Mouse (Mus musculus) embryonic facial prominence, embryonic 12.5 days (tissue): ENCODE data around the gene Hist1h3e. TPM values are rescaled to one million over a fixed set of nuclear protein-coding genes. Genes with fewer than 3 reads are reported as not detected.
"Not testable (repeated sequence)": the region's sequence is repeated elsewhere in the genome, so short reads cannot be mapped to it uniquely, and the experiment has no call there.

Source experiments
- ATAC-seq: fragments of 200-750 bp; cut with Nextera tagmentation; 2 replicates; pipeline ENCODE4 v1.8.0; 2017; ENCODE audit not compliant: insufficient number of reproducible peaks, insufficient read depth, low FRiP score, low TSS enrichment
- H3K27ac ChIP-seq: fragments of 300-500 bp; sonication (generic); 2 replicates; pipeline ENCODE4 v1.5.1; 2016; ENCODE audit warnings: mild to moderate bottlenecking
- H3K27me3 ChIP-seq: fragments of 300-500 bp; sonication (generic); 2 replicates; pipeline ENCODE4 v1.6.1; 2016; ENCODE audit warnings: mild to moderate bottlenecking, moderate library complexity
- H3K36me3 ChIP-seq: fragments of 300-500 bp; sonication (generic); 2 replicates; pipeline ENCODE4 v1.6.1; 2016; ENCODE audit warnings: mild to moderate bottlenecking
- H3K4me1 ChIP-seq: fragments of 300-500 bp; sonication (generic); 2 replicates; pipeline ENCODE4 v1.6.1; 2016
- H3K4me2 ChIP-seq: fragments of 300-500 bp; sonication (generic); replicated peaks from 2 replicates; pipeline ENCODE4 v1.6.1; 2016; ENCODE audit warnings: mild to moderate bottlenecking, moderate library complexity
- H3K4me3 ChIP-seq: fragments of 300-500 bp; sonication (generic); 2 replicates; pipeline ENCODE4 v1.5.1; 2016; ENCODE audit warnings: mild to moderate bottlenecking
- H3K9ac ChIP-seq: fragments of 300-500 bp; sonication (generic); 2 replicates; pipeline ENCODE4 v1.6.1; 2016; ENCODE audit warnings: mild to moderate bottlenecking, moderate library complexity
- H3K9me3 ChIP-seq: fragments of 300-500 bp; sonication (generic); 2 replicates; pipeline ENCODE4 v1.6.1; 2016; ENCODE audit warnings: mild to moderate bottlenecking, moderate library complexity
- WGBS: fragments of 180-500 bp; shearing (Covaris S2); methylation state at CpG from one replicate; pipeline ENCODE4 v1.1.7; 2016; 5-methylcytosine and 5-hydroxymethylcytosine counted together
- polyA plus RNA-seq: library from polyadenylated mRNA; unstranded; fragments of >200 nt; fragmentation: Nextera tagmentation; extraction: Ambion mirVana; gene quantifications from 2 replicates; pipeline ENCODE4 v1.2.1, GENCODE M21; 2016

Gene Hist1h3e
- polyA plus RNA-seq, 1 experiment from 2014 or later, result 9.5 TPM

GRCm38 (mm10) chr13:23581408-23582218 is 19.4 kb upstream of the Hist1h3e start, which contains the start of gene Hist1h4d:
Gene Hist1h4d, plus strand, starts transcription at chr13:23581598.
- H3K4me1 ChIP-seq, result peaks cover 28% of the 10 kb centered on the region
- no peaks in the 10 kb centered on the region for H3K9me3 ChIP-seq
- H3K9ac ChIP-seq, result peak within 1 kb of the TSS; percentile 73
- H3K27me3 ChIP-seq, result no peaks in the 10 kb centered on the region
- under 1% methylated on average over 43 of the region's 43 CpGs for WGBS
- H3K4me3 ChIP-seq, result peak within 1 kb of the TSS; percentile 53
- peak within 1 kb of the TSS; percentile 92 for H3K27ac ChIP-seq
- peak; percentile 93 for ATAC-seq
- H3K4me2 ChIP-seq, result peak within 1 kb of the TSS; percentile 89
- H3K36me3 ChIP-seq, result no peaks in the 10 kb centered on the region

- Histone ChIP-seq H3K27me3 (no peaks in the 10 kb centered on the region), H3K9me3 (no peaks in the 10 kb centered on the region), H3K9ac (no peak overlapping the region), H3K4me1 (peaks cover 19% of the 10 kb centered on the region), H3K27ac (no peak overlapping the region), H3K4me3 (no peak overlapping the region), H3K4me2 (no peak overlapping the region), H3K36me3 (no peaks in the 10 kb centered on the region)
- WGBS, result 85% methylated on average over 1 of the region's 1 CpGs
- no peak for ATAC-seq
Observed at GRCm38 (mm10) chr13:23577835-23578234, 15.7 kb upstream of the Hist1h3e start.

- Histone ChIP-seq H3K4me1 (peaks cover 18% of the 10 kb centered on the region; the same call in 1 of the 2 replicates), H3K27ac (peak overlapping the region; percentile 89), H3K4me3 (peak overlapping the region; percentile 51), H3K4me2 (peak overlapping the region; percentile 75), H3K27me3 (no peaks in the 10 kb centered on the region), H3K9me3 (no peaks in the 10 kb centered on the region), H3K9ac (peak overlapping the region; percentile 60), H3K36me3 (no peaks in the 10 kb centered on the region)
- ATAC-seq, result no peak
- 40% methylated on average over 6 of the region's 6 CpGs for WGBS
Observed at GRCm38 (mm10) chr13:23576906-23577639, 14.9 kb upstream of the Hist1h3e start.

- H3K9ac ChIP-seq, result peak overlapping the region; percentile 60
Observed at GRCm38 (mm10) chr13:23576351-23576881, 14.2 kb upstream of the Hist1h3e start.

GRCm38 (mm10) chr13:23575864-23576313 is 13.7 kb upstream of the Hist1h3e start:
- ATAC-seq, H3K9me3 ChIP-seq, H3K27me3 ChIP-seq, H3K36me3 ChIP-seq: not testable (repeated sequence)
- Histone ChIP-seq H3K9ac (peak overlapping the region; percentile 60), H3K4me1 (peaks cover 15% of the 10 kb centered on the region; the same call in 1 of the 2 replicates), H3K27ac (peak overlapping the region; percentile 89), H3K4me3 (peak overlapping the region; percentile 51), H3K4me2 (peak overlapping the region; percentile 75)
- 0% methylated on average over 8 of the region's 40 CpGs for WGBS

More at GRCm38 (mm10) chr13:23576351-23576881, 14.2 kb upstream of the Hist1h3e start:
- Histone ChIP-seq H3K4me2 (peak overlapping the region; percentile 75), H3K36me3 (no peaks in the 10 kb centered on the region), H3K4me3 (peak overlapping the region; percentile 51), H3K9me3 (no peaks in the 10 kb centered on the region), H3K27me3 (no peaks in the 10 kb centered on the region), H3K27ac (peak overlapping the region; percentile 89), H3K4me1 (peaks cover 15% of the 10 kb centered on the region; the same call in 1 of the 2 replicates)
- 3% methylated on average over 7 of the region's 7 CpGs for WGBS
- no peak for ATAC-seq

- ATAC-seq, result peak; percentile 58; the same call in 1 of the 2 replicates
- H3K4me1 ChIP-seq, result peaks cover 15% of the 10 kb centered on the region; the same call in 1 of the 2 replicates
- no peaks in the 10 kb centered on the region for H3K9me3 ChIP-seq
- H3K9ac ChIP-seq, result peak within 1 kb of the TSS; percentile 60
- no peaks in the 10 kb centered on the region for H3K27me3 ChIP-seq
- peak within 1 kb of the TSS; percentile 90 for H3K27ac ChIP-seq
- under 1% methylated on average over 18 of the region's 18 CpGs for WGBS
- H3K4me3 ChIP-seq, result peak within 1 kb of the TSS; percentile 51
- H3K4me2 ChIP-seq, result peak within 1 kb of the TSS; percentile 75
- H3K36me3 ChIP-seq, result no peaks in the 10 kb centered on the region
Observed at GRCm38 (mm10) chr13:23575271-23575851, 13.2 kb upstream of the Hist1h3e start, which contains the start of gene Hist1h3d. Gene Hist1h3d, plus strand, starts transcription at chr13:23575763.

GRCm38 (mm10) chr13:23574546-23575170 is 12.5 kb upstream of the Hist1h3e start:
- H3K27me3 ChIP-seq, H3K9me3 ChIP-seq, H3K36me3 ChIP-seq, ATAC-seq: not testable (repeated sequence)
- under 1% methylated on average over 13 of the region's 39 CpGs for WGBS
- peak overlapping the region; percentile 96 for H3K27ac ChIP-seq
- peaks cover 19% of the 10 kb centered on the region; the same call in 1 of the 2 replicates for H3K4me1 ChIP-seq
- H3K4me2 ChIP-seq, result peak overlapping the region; percentile 75
- H3K4me3 ChIP-seq, result peak overlapping the region; percentile 52
- peak overlapping the region; percentile 58; the same call in 1 of the 2 replicates for H3K9ac ChIP-seq

- not testable (repeated sequence) for H3K9me3 ChIP-seq, H3K36me3 ChIP-seq, H3K27me3 ChIP-seq
- H3K27ac ChIP-seq, result peak within 1 kb of the TSS; percentile 96
- H3K4me1 ChIP-seq, result peaks cover 19% of the 10 kb centered on the region; the same call in 1 of the 2 replicates
- peak within 1 kb of the TSS; percentile 72 for H3K9ac ChIP-seq
- under 1% methylated on average over 42 of the region's 42 CpGs for WGBS
- peak within 1 kb of the TSS; percentile 52 for H3K4me3 ChIP-seq
- peak within 1 kb of the TSS; percentile 75 for H3K4me2 ChIP-seq
- ATAC-seq, result peak; percentile 91
Observed at GRCm38 (mm10) chr13:23573898-23574524, 11.8 kb upstream of the Hist1h3e start, which contains the start of the genes Hist1h2bf and Hist1h2ad. Gene Hist1h2bf, minus strand, starts transcription at chr13:23574196. Gene Hist1h2ad, plus strand, starts transcription at chr13:23574381.

GRCm38 (mm10) chr13:23573034-23573897 is 11.1 kb upstream of the Hist1h3e start:
- Histone ChIP-seq H3K4me1 (peaks cover 19% of the 10 kb centered on the region; the same call in 1 of the 2 replicates), H3K27ac (peak overlapping the region; percentile 96), H3K9ac (peak overlapping the region; percentile 72), H3K4me2 (peak overlapping the region; percentile 74), H3K4me3 (peak overlapping the region; percentile 52)
- H3K36me3 ChIP-seq, ATAC-seq, H3K9me3 ChIP-seq, H3K27me3 ChIP-seq: not testable (repeated sequence)
- 9% methylated on average over 20 of the region's 20 CpGs for WGBS
